Mouse (Mus musculus): Measurements from ENCODE around the gene Armc7.
"Not testable (repeated sequence)": the region's sequence is repeated elsewhere in the genome, so short reads cannot be mapped to it uniquely, and the experiment has no call there.

Gene Armc7

GRCm38 (mm10) chr11:115490441-115491355 is 15.2 kb downstream of the Armc7 start:
- no peak for DNase-seq (ENCODE audit: low spot score in 2 of 2)

DNA sequence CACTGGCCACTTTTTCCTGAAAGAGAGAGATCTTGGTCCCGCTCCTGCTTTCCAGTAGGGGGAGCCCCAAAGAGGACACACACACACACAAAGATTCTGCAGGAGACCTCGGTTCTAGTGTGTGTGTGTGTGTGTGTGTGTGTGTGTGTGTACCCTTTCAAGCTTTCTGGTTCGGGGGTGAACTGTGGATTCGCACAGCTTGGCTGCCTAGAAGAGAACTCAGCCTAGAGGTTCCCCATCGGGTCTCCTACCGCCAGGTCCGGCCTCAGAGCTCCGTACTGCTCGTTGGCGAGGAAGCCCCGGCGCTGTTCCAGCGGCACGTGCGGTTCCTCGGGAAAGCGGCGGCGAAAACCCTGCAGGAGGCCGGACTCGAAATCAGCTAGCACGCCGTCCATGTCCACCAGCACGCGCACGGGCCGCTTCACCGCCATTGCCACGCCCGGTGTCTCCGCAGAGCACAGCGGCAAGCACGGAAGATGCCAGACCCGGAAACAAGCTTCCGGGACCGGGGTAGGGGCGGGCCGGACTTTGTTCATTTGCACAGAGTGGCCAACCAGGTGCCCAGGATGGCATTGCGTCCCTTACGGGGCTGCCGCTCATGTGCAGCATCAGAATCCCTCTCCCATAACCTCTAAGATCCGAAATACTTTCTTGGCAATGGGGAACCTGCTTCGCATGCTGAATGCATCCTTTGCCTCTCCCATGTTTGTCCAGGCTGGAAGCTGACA is 16.1 kb downstream of the Armc7 start, which contains the start of gene Nt5c:
TSS of gene Nt5c (minus strand) at position 507 of the 728 bp plus-strand sequence.
- DNase-seq (ENCODE audit: low spot score in 2 of 2) = peak; percentile 80 to 83

DNA sequence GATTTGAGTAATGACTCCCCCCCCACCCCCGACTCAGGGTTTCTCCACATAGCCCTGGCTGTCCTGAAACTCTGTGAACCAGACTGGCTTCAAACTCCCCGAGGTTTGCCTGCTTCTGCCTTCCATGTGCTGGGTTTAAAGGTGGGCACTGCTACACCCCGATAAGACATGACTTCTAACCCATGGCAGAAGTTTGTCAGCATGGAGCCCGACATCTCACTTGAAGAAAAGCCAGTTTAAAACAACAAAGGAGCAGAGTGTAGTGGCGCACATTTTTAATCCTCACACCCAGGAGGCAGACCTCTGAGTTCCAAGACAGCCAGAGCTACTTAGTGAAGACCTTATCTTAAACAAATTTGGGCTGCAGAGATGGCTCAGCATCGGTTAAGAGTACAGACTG is 16.9 kb downstream of the Armc7 start:
- no peak for DNase-seq (ENCODE audit: low spot score in 2 of 2)

DNA sequence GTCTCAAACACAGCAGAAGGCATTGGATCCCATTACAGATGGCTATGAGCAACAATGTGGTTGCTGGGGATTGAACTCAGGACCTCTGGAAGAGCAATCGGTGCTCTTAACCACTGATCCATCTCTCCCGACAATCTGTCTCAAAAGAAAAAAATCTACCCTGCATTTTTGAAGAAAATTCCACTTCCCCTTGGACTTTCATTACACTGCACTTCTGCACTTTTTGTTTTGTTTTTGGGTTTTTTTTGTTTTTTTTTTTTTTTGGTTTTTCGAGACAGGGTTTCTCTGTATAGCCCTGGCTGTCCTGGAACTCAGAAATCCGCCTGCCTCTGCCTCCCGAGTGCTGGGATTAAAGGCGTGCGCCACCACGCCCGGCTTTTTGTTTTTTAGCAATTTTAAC is 21.1 kb downstream of the Armc7 start:
- not testable (repeated sequence) for DNase-seq (ENCODE audit: low spot score in 2 of 2)

- DNase-seq (ENCODE audit: low spot score in 2 of 2) = no peak
These were observed 27.2 kb downstream of the Armc7 start for GRCm38 (mm10) chr11:115502636-115503035.

DNA sequence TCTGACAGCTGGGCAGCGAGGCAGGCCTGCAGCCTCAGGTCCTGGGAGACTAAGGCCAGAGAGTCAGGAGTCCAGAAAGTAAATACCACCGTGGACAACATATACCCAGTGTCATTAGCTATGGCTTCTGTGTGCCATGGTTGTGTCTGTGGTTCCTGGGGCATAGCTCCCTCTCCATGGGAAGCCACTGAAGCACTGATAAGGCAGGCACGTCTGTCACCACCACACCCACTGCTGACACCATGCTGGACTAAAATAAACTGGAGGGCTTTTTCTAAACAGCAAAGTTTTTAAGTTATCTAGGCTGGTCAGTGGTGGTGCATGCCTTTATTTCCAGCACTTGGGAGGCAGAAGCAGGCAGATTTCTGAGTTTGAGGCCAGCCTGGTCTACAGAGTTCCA is 31.1 kb downstream of the Armc7 start:
- DNase-seq (ENCODE audit: low spot score in 2 of 2) = no peak

DNA sequence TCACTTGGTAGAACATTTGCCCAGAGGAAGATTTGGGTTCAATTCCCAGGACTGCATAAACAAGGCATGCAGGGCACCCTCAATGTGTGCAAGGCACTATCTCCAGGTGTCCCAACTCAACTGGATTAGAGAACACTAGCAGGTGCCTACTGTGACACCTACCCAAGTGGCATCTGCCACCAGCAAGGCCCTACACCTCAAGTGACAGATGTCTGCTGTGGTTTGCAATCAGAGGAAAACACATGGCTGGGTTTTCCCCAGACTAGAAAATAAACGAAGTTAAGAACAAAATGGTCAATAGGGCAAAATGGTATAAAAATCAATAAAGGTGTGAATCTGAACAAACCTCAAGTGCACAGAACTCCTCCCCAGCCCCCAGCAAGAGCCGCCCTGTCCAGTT is 32.6 kb downstream of the Armc7 start:
- DNase-seq (ENCODE audit: low spot score in 2 of 2) = peak; percentile 54 to 68

GRCm38 (mm10) chr11:115509773-115510506 is 34.5 kb downstream of the Armc7 start:
- DNase-seq (ENCODE audit: low spot score in 2 of 2) = no peak

GRCm38 (mm10) chr11:115510507-115510888 is 35.0 kb downstream of the Armc7 start:
- no peak for DNase-seq (ENCODE audit: low spot score in 2 of 2)

- no peak for DNase-seq (ENCODE audit: low spot score in 2 of 2)
These were observed 35.7 kb downstream of the Armc7 start for GRCm38 (mm10) chr11:115511121-115511520.

- no peak for DNase-seq (ENCODE audit: low spot score in 2 of 2)
These were observed 36.5 kb downstream of the Armc7 start for GRCm38 (mm10) chr11:115512004-115512403.

DNA sequence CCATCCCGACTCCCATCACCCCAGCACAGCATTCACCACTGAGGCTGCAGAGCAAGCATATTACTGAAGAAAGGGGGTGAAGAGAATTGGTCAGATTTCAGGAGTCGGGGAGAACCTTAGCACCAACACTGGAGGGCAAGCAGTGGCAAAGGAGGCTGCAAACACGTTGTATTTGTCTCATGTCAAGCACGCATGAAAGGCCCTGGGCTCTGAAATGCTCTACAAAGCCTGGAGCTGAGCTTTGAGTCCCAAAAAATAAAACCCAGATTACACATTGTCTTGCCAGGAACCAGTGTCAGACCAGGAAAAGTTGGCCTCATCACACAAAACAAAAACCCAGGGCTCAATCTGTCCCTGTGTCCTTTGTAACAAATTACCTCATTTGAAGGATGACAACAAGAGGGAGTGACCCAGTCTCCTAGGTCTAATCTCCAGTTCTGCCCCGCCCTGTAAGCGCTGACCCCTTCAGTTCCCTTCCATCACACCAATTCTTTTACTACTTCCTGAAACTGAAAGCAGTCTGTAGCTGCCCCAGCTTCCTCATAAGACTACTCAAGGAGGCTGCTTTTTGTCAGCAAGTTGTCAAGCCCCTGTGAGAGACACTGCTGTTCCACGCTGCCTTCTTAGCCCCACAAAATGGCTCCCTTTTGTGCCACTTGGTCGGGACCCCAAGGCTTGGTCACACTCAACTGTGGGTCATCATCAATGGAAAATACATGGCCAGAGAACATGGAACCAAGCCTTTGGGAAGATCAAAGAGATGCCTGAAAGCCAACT is 37.1 kb downstream of the Armc7 start:
- peak; percentile 67 to 68 for DNase-seq (ENCODE audit: low spot score in 2 of 2)

DNA sequence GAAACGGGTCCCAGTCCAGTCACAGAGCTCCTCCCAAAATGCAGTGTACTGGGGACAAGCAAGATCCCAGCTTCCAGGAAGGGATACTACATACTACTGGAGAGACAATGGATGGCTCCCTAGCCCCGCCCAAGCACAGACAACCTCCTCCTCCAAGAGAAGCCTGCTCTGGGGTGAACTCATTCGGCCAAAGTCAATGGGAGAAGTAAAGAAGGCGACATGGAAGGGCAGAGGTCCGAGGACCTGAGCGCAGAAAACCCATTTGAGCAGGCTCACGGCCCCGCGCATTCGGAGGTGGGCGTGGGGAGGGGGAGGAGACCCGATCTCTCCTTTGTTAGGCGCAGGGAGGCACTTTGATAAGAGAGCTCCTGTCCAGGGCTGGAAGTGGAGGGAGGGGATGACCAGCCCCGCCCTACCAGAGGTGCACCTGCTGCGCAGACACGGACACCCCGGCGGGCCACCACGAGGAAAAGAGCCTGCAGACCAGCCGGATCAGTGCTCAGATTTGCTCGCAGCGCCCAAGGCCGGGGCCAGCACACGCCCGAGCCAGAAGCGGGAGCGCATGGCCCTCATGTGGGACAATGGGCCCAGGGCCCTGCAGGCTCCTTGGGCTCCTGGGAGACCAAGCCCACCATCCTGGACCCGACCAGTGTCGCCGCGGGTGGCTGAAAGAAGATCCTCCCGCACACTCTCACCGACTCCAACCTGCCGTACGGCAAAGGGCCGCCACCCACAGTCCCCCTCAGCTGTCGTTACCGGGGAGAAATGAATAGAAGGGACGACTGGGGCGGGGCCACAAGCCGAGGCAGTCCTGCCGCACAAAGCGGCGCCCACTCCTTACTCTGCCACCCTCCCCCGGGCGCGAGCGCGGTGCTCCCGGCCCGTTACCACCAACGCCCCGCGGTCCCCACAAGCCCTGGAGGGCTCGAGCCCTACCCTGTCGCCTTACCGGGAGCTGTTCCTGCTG is 38.1 kb downstream of the Armc7 start:
- DNase-seq (ENCODE audit: low spot score in 2 of 2) = peak; percentile 21 to 30

DNA sequence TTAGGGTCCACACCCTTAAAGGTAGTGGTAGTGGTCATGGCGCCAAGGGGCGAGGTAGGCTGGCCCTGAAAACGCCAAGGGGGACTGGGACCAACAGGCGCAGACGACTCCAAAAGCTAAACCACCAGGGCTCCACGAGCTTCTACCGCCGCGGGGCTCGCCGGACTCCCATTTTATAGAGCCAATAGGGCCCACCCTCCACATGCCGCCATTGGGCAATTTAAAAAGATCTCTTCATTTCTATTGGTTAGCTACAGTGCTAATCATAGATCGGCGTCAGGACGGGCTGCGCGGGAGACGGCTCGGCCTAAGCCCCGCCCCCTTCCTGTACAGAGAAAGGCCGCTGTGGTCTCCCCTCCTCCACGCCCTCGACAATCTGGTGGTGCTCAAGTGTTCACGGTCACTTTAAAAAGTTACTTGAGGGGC is 38.8 kb downstream of the Armc7 start, which contains the start of gene Jpt1:
TSS of gene Jpt1 (minus strand) at position 150 of the 426 bp plus-strand sequence.
- peak; percentile 98 to 99 for DNase-seq (ENCODE audit: low spot score in 2 of 2)

DNA sequence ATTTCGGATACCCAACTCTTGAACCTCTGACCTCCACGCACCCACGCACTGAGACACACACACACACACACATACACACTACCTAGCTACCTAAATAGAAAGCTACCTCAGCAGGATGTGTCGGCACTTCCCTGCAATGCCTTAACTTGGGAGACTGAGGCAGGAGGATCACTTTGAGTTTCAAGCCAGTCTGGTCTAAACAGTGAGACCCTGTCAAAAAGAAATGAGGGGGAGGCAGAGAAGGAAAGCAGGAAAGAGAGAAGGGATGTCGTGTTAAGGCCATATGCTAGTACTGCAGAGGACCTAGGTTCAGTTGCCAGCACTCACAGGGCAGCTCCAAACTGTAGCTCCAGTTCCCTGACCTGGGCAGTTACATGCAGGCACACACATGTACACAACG is 39.6 kb downstream of the Armc7 start:
- DNase-seq (ENCODE audit: low spot score in 2 of 2) = no peak

DNA sequence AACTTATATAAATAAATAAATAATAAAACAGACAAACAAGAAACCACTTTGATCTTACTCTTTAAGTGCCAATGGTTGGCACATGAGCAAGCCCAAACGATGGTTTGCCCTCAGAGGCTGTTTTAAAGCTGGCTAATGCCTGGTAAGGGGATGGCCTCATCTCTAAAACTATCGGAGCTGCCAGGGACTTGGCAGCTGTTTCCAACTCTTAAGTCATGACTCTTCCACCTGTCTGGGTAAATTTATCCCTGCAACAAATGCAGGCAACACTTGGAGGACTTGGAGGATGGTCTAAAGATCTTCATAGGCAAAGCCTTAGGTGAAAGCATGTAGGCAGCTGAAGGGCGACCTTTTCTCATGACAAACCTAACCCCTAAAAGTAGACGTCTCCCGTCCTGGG is 41.5 kb downstream of the Armc7 start:
- no peak for DNase-seq (ENCODE audit: low spot score in 2 of 2)

- no peak for DNase-seq (ENCODE audit: low spot score in 2 of 2)
These were observed 43.2 kb downstream of the Armc7 start for GRCm38 (mm10) chr11:115518693-115519092.

- DNase-seq (ENCODE audit: low spot score in 2 of 2) = no peak
These were observed 44.1 kb downstream of the Armc7 start for GRCm38 (mm10) chr11:115519581-115519980.

GRCm38 (mm10) chr11:115520218-115520617 is 44.8 kb downstream of the Armc7 start:
- no peak for DNase-seq (ENCODE audit: low spot score in 2 of 2)

DNA sequence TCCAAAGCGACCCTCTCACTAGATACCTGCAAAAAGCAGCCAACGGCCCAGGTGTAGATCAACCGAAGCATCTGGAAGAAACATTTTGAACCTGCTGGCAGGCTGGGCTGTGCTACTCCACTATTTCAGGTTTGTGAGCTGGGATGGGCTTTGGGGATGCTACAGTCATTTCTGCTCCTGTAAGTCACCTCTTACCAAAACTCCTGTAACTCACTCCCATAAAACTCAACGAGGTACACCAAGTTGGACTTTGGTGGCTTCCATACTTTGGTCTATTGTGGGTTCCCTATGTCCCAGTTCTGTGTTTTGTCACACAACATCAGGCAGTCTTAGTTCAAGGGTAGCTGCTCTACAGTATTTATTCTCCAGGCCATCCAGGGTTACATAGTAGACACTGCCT is 45.6 kb downstream of the Armc7 start:
- DNase-seq (ENCODE audit: low spot score in 2 of 2) = no peak

Measured in natural killer cell, adult 2 months (primary cell).